Mouse (Mus musculus) inflammation-experienced regulatory T-cells (primary cell): Measurements from ENCODE around the gene Cdh8. TPM values are rescaled to one million over a fixed set of nuclear protein-coding genes. Genes with fewer than 3 reads are reported as not detected.

Experiments
- polyA plus RNA-seq, 2 experiments: library from polyadenylated mRNA; unstranded; fragments of 100-300 nt; shearing (Covaris generic); gene quantifications; one replicate each; pipeline ENCODE4 v1.2.1; 2017

Gene Cdh8
- under 1 TPM in 1 of 2 experiments, not detected in 1; 0.11 TPM for polyA plus RNA-seq

GRCm38 (mm10) chr8:99415966-99416781, at the start of gene Cdh8:
Cdh8 (minus strand) TSS chr8:99416471.

